Mouse (Mus musculus) activated CD4-positive, CD25-positive, alpha-beta regulatory T cell, adult 4 months (primary cell): ENCODE results near the gene Adss. TPM values are rescaled to one million over a fixed set of nuclear protein-coding genes. Genes with fewer than 3 reads are reported as not detected.

Source experiments
- ATAC-seq: one replicate; pipeline ENCODE4 v1.8.0; 2017
- polyA plus RNA-seq, 2 experiments: library from polyadenylated mRNA; unstranded; fragments of 100-300 nt; shearing (Covaris generic); gene quantifications; one replicate each; pipeline ENCODE4 v1.2.1; 2017

Gene Adss
- polyA plus RNA-seq, 2 experiments from 2014 or later = 66.8 to 67.7 TPM

DNA sequence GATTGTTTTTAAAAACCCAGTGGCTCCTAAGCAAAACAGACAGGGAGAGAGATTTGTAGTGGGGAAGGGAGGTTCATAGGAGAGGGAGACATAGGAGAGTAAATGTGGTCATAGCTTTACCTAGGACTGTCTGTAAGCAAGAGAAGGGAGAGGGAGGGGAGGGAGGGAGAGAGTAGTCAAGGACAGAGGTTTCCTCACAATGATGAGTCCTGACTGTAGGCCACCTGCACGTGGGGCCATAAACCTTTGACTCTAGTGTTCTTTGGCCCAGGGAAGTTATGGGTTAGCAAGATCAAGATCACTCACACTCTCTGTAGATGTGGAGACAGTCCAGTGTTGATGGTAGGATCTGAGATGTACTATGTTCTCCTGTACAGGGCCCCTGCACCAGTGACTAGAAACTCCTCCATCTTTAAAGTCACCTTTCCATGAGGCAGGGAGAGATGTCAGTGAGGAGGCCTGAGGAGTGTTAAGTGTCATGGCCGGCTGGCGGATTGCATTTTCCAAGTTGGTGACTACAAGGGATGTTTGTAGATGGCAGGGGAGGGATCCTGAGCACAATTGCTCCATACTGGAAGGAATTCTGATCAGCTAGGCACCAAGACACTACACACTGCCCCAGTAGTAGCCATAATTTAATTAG is 68.3 kb downstream of the Adss start:
- no peak for ATAC-seq

DNA sequence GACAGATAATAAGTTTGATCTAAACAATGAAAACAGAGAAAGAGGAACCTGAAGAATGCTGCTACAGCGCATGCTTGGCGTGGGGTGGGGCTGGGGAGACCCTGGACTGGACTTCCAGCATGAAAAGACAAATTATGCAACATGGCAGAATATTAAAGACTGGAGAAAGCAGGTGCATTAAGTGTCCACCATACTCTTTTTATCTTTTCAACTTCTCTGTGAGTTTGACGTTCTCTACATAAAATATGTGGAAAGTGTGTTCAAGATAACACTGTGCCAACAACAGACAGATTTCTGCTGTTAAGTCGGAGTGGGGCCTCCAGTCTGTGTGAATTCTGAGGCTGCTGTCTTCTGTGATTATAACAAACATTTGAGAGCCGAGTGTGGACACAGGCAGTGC is 69.4 kb downstream of the Adss start:
- no peak for ATAC-seq

GRCm38 (mm10) chr1:177723786-177724185 is 72.5 kb downstream of the Adss start:
- no peak for ATAC-seq

DNA sequence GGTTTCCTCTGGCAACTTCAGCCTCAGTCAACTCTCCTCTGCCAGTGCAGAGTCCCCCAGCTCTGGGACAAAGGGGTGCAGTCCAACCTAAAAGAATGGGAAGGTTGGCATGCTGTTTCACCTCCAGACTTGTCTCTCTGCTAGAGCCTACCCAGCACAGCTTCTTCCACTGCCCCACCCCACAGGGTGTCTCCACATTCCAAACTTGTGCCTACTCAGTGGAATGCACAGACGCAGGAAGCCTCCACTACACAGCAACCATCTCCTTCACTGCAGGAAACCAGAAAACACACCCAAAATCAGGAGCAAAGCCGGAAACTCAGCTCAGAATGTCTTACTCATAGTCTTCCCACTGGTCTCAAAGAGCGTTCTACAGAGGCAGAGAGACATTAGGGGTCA is 77.3 kb downstream of the Adss start:
- ATAC-seq = no peak

DNA sequence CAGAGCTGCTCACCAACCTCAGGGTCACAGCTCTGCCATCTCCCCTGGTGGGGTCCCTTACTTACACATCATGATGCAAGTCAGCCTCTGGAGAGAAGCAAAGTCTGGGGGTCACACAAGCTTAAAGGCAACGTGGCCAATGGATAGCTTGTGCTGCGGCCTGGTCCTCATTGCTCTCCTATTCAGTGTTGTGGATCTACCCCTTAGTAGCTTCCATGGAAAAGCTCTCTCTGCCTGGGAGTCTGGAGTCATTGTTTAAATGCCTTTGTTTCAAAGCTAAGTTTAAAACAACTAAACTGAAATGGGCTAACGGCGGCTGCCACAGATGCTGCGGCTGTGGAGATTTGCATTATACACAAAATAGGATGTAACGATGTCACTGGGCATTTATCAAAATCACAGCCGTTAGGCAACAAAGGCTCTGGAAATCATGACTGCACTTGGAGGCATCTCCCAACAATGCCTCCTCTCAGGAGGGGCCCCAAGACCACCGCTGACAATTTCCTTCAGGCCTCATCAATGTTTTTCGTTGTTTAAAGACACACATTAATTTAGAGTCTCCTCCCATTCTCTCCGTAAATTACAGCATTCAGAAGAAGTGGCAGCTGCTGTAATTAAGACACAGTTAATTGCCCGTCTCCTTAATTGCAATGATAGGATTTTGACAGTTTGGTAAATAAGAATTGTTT is 77.8 kb downstream of the Adss start:
- no peak for ATAC-seq

DNA sequence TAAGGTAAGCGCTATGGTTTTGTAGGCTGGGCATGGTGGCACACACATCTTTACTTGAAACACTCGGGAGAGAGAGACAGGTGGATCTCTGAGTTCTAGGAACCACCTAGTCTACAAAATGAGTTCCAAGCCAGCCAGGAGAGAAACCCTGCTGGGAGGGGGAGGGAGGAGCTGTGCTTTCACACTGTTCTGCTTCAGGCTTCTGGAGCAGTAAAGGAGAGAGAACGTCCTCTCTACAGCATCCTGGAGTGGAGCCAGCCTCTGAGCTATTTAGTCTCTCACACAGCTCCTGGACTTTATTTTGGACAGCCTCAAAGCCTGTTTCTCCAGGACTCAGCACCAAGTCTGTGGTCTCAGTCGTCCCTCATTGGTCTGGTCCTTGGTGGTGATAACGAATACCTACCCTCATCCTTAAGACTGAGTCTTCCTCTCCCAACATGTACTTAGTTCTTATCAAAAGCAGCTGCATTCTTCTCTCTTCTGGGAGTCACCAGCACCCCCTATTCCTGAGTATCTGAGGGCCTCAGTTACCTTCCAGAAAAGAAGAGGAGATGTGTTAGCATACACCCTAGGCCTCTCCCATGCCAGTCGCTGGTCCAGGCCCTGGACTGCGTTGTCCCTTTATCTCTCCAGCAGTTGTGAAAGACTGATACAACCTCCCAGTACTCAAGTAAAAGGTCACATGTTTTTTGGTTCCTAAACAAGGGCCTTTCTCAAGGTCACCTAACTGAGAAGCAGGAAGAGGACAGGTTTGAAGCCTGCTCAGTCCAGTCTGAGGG is 79.1 kb downstream of the Adss start:
- ATAC-seq = no peak

GRCm38 (mm10) chr1:177716448-177716847 is 79.9 kb downstream of the Adss start:
- no peak for ATAC-seq

GRCm38 (mm10) chr1:177714397-177715012 is 81.8 kb downstream of the Adss start:
- ATAC-seq = no peak

DNA sequence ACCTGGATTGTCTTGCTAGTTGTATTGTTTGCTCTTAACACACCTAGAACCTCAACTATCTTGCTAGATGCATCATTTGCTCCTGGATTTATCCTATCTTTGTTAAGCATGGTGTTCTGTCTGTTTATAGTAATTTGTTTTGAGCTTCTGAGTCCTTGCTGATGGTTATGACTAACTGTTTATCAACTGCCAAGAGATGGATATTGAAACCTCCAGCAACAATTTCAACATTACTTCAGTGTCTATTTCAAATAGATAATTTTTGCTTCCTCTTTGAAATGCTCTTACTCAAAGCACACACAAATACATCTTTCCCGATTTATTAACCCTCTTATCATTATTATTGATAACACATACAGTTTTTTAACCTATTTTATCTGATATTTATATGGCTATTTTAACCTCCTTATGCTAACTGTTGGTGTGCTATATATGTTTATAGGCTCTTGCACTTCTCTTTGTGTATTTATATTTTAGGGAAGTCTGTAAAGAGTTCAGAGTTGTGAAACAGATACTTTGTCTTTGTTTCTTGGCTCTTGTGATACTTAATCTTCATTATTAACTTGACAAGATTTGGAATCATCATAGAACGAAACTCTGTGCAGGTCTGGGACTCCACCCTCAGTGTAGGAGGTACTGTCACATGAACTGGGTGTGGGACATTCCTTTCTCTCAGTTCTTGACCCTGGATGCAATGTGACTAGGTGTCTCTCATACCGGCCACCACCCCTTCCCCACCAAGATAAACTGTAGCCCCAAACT is 82.5 kb downstream of the Adss start:
- ATAC-seq = no peak

Other genes with a start within 250 kb of the Adss start
- gene 1700016C15Rik, start 66.7 kb downstream of the Adss start, polyA plus RNA-seq = under 1 TPM in 1 of 2 experiments, not detected in 1; 0.45 TPM
- gene Catspere2, start 186.9 kb upstream of the Adss start, polyA plus RNA-seq = under 1 TPM in 1 of 2 experiments, not detected in 1; 0.33 TPM